Comparison of ENCODE assay signal across 21 mouse cellular contexts in the genomic region with DNA sequence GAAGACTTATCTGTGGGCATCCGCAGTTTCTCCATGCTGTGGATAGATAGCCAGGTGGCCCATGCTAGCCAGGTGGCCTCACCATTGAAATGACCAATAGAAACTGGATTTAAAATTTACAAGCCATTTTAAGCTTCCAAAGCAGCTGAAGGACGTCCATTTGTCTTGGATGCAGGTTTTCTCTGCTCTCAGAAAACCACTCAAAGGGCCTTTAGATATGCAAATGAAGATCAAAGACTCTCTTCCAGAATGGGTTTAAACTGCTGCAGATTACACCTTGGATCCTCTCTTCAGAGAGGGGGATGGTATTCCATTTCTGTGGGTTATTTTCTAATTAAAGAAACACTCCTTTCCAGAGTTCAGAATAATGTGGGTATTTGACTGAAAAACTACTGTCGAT.
"Had no signal": no experiment of that assay in that cellular context is flagged by ENCODE, and none has a peak within 500 bp of the region (broad histone marks: within the 10 kb centered on the region; RNA-seq: fewer than 3 reads in every experiment).

No protein-coding gene starts in this region.

- H3K27ac ChIP-seq: gastrocnemius, adult 2 months; heart, adult 2 months; heart, embryonic 10.5 days; hindbrain, embryonic 10.5 days; hindbrain, embryonic 12.5 days; hindbrain, embryonic 14.5 days; intestine, embryonic 15.5 days; limb, embryonic 13.5 days; limb, embryonic 15.5 days; liver, embryonic 12.5 days; liver, embryonic 14.5 days had no signal

- DNase-seq: gastrocnemius, adult 2 months; gastrocnemius, postnatal 10 days; gastrocnemius, postnatal 25 days; heart, adult 2 months; heart, postnatal 10 days; heart, postnatal 4 days; kidney, adult 18-20 months; kidney, adult 8-10 months; kidney, postnatal 10 days; kidney, postnatal 36 days; left cerebral cortex, postnatal 4 days had no signal

- H3K4me3 ChIP-seq: gastrocnemius, adult 2 months; heart, adult 2 months; heart, embryonic 10.5 days; heart, embryonic 12.5 days; hindbrain, embryonic 10.5 days; hindbrain, embryonic 12.5 days; intestine, embryonic 15.5 days; limb, embryonic 13.5 days; limb, embryonic 15.5 days; liver, embryonic 12.5 days had no signal
